Mouse (Mus musculus) MEL (cell line): ENCODE data around the gene Nav1.

Experiments used
- CHD2 ChIP-seq: IDR thresholded peaks from 2 replicates; pipeline ENCODE4 v1.6.1; 2011; ENCODE audit warnings: low read length, improper control_type of control experiment
- CTCF ChIP-seq, 3 experiments: IDR thresholded peaks in 2 of 3; conservative IDR thresholded peaks in 1 of 3; 2 replicates each; pipeline ENCODE4 v1.5.1; 2011 to 2012; ENCODE audit warnings: low read length in 3 of 3, low read depth in 2 of 3, mild to moderate bottlenecking in 2 of 3, improper control_type of control experiment in 1 of 3, inconsistent platforms in 1 of 3, mixed read lengths in 1 of 3, moderate library complexity in 1 of 3; ENCODE audit not compliant: control insufficient read depth in 1 of 3, insufficient read depth in 1 of 3, poor library complexity in 1 of 3, severe bottlenecking in 1 of 3
- EP300 ChIP-seq, 2 experiments: IDR thresholded peaks; 2 replicates each; pipeline ENCODE4 v1.6.1; 2011; ENCODE audit warnings: improper control_type of control experiment in 2 of 2, low read length in 2 of 2, low read depth in 1 of 2, mild to moderate bottlenecking in 1 of 2
- GABPA ChIP-seq: IDR thresholded peaks from 2 replicates; pipeline ENCODE4 v1.6.1; 2012; ENCODE audit warnings: low read depth, mild to moderate bottlenecking, inconsistent platforms, low read length, improper control_type of control experiment, moderate library complexity
- GATA1 ChIP-seq: IDR thresholded peaks from 2 replicates; pipeline ENCODE4 v1.6.1; 2011; ENCODE audit warnings: low read depth, low read length, improper control_type of control experiment
- HCFC1 ChIP-seq: IDR thresholded peaks from 2 replicates; pipeline ENCODE4 v1.6.1; 2012; ENCODE audit warnings: low read depth, mild to moderate bottlenecking, inconsistent platforms, low read length, improper control_type of control experiment, moderate library complexity
- KAT2A ChIP-seq: conservative IDR thresholded peaks from 2 replicates; pipeline ENCODE4 v1.6.1; 2012; ENCODE audit warnings: low read depth, low read length, improper control_type of control experiment, inconsistent platforms
- MEF2A ChIP-seq: IDR thresholded peaks from 2 replicates; pipeline ENCODE4 v1.6.1; 2014; ENCODE audit warnings: low read depth, mild to moderate bottlenecking, inconsistent platforms, low read length, improper control_type of control experiment; ENCODE audit not compliant: poor library complexity, insufficient replicate concordance, severe bottlenecking; ENCODE audit errors: extremely low read depth
- NRF1 ChIP-seq: IDR thresholded peaks from 2 replicates; pipeline ENCODE4 v1.6.1; 2014; ENCODE audit warnings: low read depth, mild to moderate bottlenecking, inconsistent platforms, low read length, improper control_type of control experiment, moderate library complexity; ENCODE audit not compliant: poor library complexity, insufficient read depth, severe bottlenecking
- POLR2A ChIP-seq, 2 experiments: IDR thresholded peaks; 2 replicates each; pipeline ENCODE4 v1.6.1; 2011 to 2012; ENCODE audit warnings: low read length in 2 of 2, mild to moderate bottlenecking in 2 of 2, control low read depth in 1 of 2, improper control_type of control experiment in 1 of 2, low read depth in 1 of 2, moderate library complexity in 1 of 2; ENCODE audit not compliant: control insufficient read depth in 1 of 2, insufficient read depth in 1 of 2, poor library complexity in 1 of 2
- POLR2AphosphoS5 ChIP-seq: IDR thresholded peaks from 2 replicates; pipeline ENCODE4 v1.6.1; 2012; ENCODE audit warnings: low read depth, borderline replicate concordance, mild to moderate bottlenecking, inconsistent platforms, low read length, moderate library complexity, mixed read lengths
- RAD21 ChIP-seq: IDR thresholded peaks from 2 replicates; pipeline ENCODE4 v1.6.1; 2011; ENCODE audit warnings: mild to moderate bottlenecking, low read depth, low read length, improper control_type of control experiment
- TAL1 ChIP-seq: IDR thresholded peaks from 2 replicates; pipeline ENCODE4 v1.6.1; 2012; ENCODE audit warnings: mild to moderate bottlenecking, inconsistent platforms, low read length, moderate library complexity, mixed read lengths

- no peak for TF ChIP-seq TAL1
- no peak for TF ChIP-seq CTCF (IDR thresholded peaks at IDR 0.05 in 2 of 3, conservative IDR thresholded peaks at IDR 0.05 in 1 of 3; ENCODE audit: control insufficient read depth in 1 of 3, insufficient read depth in 1 of 3, low read depth in 2 of 3, low read length in 3 of 3, poor library complexity in 1 of 3, severe bottlenecking in 1 of 3)
- no peak for TF ChIP-seq CHD2
- no peak for TF ChIP-seq POLR2A (IDR thresholded peaks at IDR 0.05; ENCODE audit: control insufficient read depth in 1 of 2, insufficient read depth in 1 of 2, low read depth in 1 of 2, low read length in 2 of 2, poor library complexity in 1 of 2)
- no peak for TF ChIP-seq HCFC1
- no peak for TF ChIP-seq MEF2A
- no peak for TF ChIP-seq POLR2AphosphoS5
- TF ChIP-seq GATA1 = no peak
- TF ChIP-seq GABPA = no peak
- no peak for TF ChIP-seq KAT2A
- no peak for TF ChIP-seq EP300 (IDR thresholded peaks at IDR 0.05; ENCODE audit: low read depth in 1 of 2, low read length in 2 of 2)
- no peak for TF ChIP-seq NRF1
- no peak for TF ChIP-seq RAD21
These were observed 10.2 kb upstream of the Nav1 start for GRCm38 (mm10) chr1:135617344-135617743.
